Comparison of ENCODE assay signal across 29 mouse cellular contexts in the genomic region with DNA sequence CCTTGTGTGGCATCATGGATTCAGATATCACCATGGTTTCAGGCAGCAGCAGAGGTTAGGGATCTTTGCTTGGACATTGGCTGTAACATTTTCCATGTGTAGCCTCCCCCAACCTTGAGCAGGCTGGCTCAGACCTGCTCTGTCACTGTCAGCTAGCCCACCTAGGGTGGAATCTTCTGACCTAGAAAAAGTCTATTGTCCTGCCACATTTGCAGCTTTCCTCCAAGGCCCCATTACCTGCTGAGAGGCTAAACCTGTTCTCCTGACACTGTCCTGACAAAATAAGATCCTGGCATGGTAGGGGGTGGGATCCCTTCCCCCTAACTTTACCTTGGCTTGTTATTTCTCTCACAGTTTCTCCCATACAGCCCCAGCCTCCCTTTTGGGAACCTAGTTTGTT. TPM values are rescaled to one million over a fixed set of nuclear protein-coding genes. Genes with fewer than 3 reads are reported as not detected.
DNase-seq lines count a peak whose midpoint lies in the region; TF ChIP-seq lines count a peak whose summit lies in the region.
"Had no signal": no experiment of that assay in that cellular context is flagged by ENCODE, and none has a peak within 500 bp of the region (broad histone marks: within the 10 kb centered on the region; RNA-seq: fewer than 3 reads in every experiment).

No protein-coding gene starts in this region.

- TF ChIP-seq POLR2A in ES-Bruce4 (IDR thresholded peaks at IDR 0.05; ENCODE audit: insufficient read depth, low read length), result no peak

- H3K36me3 ChIP-seq in ES-Bruce4 (ENCODE audit: control insufficient read depth, insufficient read depth, low read length, poor library complexity, severe bottlenecking), result no peaks in the 10 kb centered on the region; the same call in 1 of the 2 replicates
- H3K36me3 ChIP-seq: G1E had no signal

- DNase-seq in ES-CJ7 (ENCODE audit: low read depth, low spot score), result peak; percentile 70
- peak; percentile 92 for DNase-seq in R1 (ENCODE audit: low read depth, low spot score)
- peak; percentile 46 for DNase-seq in ZHBTc4 (ENCODE audit: low read depth, low spot score)
- DNase-seq in adrenal gland, adult 8-10 months, result no peak
- no peak for DNase-seq in urinary bladder, adult 2 months (ENCODE audit: low spot score)
- DNase-seq in gastrocnemius, postnatal 14 days, result no peak
- no peak for DNase-seq in gastrocnemius, postnatal 4 days (ENCODE audit: low spot score in 2 of 2)
- DNase-seq: adrenal gland, adult 2 months; adrenal gland, postnatal 10 days; adrenal gland, postnatal 14 days; adrenal gland, postnatal 25 days; adrenal gland, postnatal 36 days; B cell, adult 2 months; cerebellum, adult 11 months; cerebellum, adult 11-12 months; cerebellum, adult 18-20 months; cerebellum, adult 2 months; cerebellum, adult 8-10 months; cerebellum, adult 9-10 months; cerebellum, adult 9-11 months had no signal

- intact Hi-C loops in gastrocnemius, postnatal 14 days (cut with DNase I; ENCODE audit: low total_unique reads), result no loop called here

- H3K27me3 ChIP-seq in ES-Bruce4 (ENCODE audit: control insufficient read depth, insufficient read depth, low read length, poor library complexity, severe bottlenecking), result no peaks in the 10 kb centered on the region
- H3K27me3 ChIP-seq: CH12.LX had no signal

- no peak overlapping the region for H3K9ac ChIP-seq in ES-Bruce4 (ENCODE audit: low read depth, poor library complexity, severe bottlenecking)

- H3K27ac ChIP-seq in ES-Bruce4 (ENCODE audit: insufficient read depth, low read length), result peak overlapping the region; percentile 38; the same call in 1 of the 2 replicates

- peaks cover 2% of the 10 kb centered on the region for H3K4me1 ChIP-seq in ES-Bruce4 (ENCODE audit: control insufficient read depth, insufficient read depth, low read length)

- 0 out of 2 replicates have a peak, but pooled peaks cover 1% of the 10 kb centered on the region for H3K9me3 ChIP-seq in ES-Bruce4 (replicated peaks; ENCODE audit: control insufficient read depth, insufficient read depth, low read length, poor library complexity, severe bottlenecking)
- H3K9me3 ChIP-seq: G1E had no signal

- no peak overlapping the region for H3K4me3 ChIP-seq in ES-Bruce4 (ENCODE audit: low read depth, low read length)

- no peak for TF ChIP-seq CTCF in ES-Bruce4 (IDR thresholded peaks at IDR 0.05; ENCODE audit: low read depth, low read length)

- peak; percentile 70; the same call in 1 of the 2 replicates for TF ChIP-seq EP300 in ES-Bruce4 (IDR thresholded peaks at IDR 0.05; ENCODE audit: insufficient read depth, low read depth, low read length)

RNA-seq across cellular contexts. Expression of gene Akr1c21, which starts 13.4 kb away (rescaled TPM):
- not detected in 2 replicates for polyA plus RNA-seq in ES-Bruce4 (2011; ENCODE audit: insufficient read depth, insufficient read length, low read depth, missing spikeins)
- total RNA-seq in adrenal gland, adult 8-10 months (2022), result not detected
- not detected in 2 replicates for polyA plus RNA-seq in urinary bladder, adult 2 months (2012; rRNA removed)
- total RNA-seq in gastrocnemius, postnatal 14 days (2021), result not detected
- not detected for total RNA-seq in gastrocnemius, postnatal 4 days (2021)
- total RNA-seq: adrenal gland, adult 2 months; adrenal gland, postnatal 10 days; adrenal gland, postnatal 14 days; adrenal gland, postnatal 25 days; adrenal gland, postnatal 36 days; CH12.LX; G1E had no signal
- polyA plus RNA-seq: activated CD4-positive, CD25-positive, alpha-beta regulatory T cell, adult 4 months; adrenal gland, adult 2 months; brain, embryonic 14.5 days; C2C12; CD4-positive, CD25-positive, alpha-beta regulatory T cell, adult 4 months; cerebellum, adult 2 months; G1E had no signal

RNA-seq across cellular contexts. Expression of gene Akr1c20, which starts 37.4 kb away (rescaled TPM):
- not detected in 2 replicates for polyA plus RNA-seq in ES-Bruce4 (2011; ENCODE audit: insufficient read depth, insufficient read length, low read depth, missing spikeins)
- total RNA-seq in adrenal gland, adult 8-10 months (2022), result under 1 TPM in 3 of 4 experiments, not detected in 1; 0.35 to 0.97 (median 0.73) TPM
- not detected in 2 replicates for polyA plus RNA-seq in urinary bladder, adult 2 months (2012; rRNA removed)
- total RNA-seq in gastrocnemius, postnatal 14 days (2021), result not detected
- total RNA-seq in gastrocnemius, postnatal 4 days (2021), result not detected
- total RNA-seq: adrenal gland, postnatal 25 days; CH12.LX; ES-E14; G1E; MEL had no signal
- polyA plus RNA-seq: activated CD4-positive, CD25-positive, alpha-beta regulatory T cell, adult 4 months; adrenal gland, adult 2 months; brain, embryonic 14.5 days; C2C12; CD4-positive, CD25-positive, alpha-beta regulatory T cell, adult 4 months; cerebellum, adult 2 months; G1E had no signal

RNA-seq across cellular contexts. Expression of gene Akr1e1, which starts 48.5 kb away (rescaled TPM):
- 25.4 and 26.7 TPM in 2 replicates for polyA plus RNA-seq in ES-Bruce4 (2011; ENCODE audit: insufficient read depth, insufficient read length, low read depth, missing spikeins)
- 10 to 100 TPM; 29.6 to 36.7 (median 32.2) TPM for total RNA-seq in adrenal gland, adult 8-10 months (2022)
- polyA plus RNA-seq in urinary bladder, adult 2 months (2012; rRNA removed), result 29.6 and 34.0 TPM in 2 replicates
- 10 to 100 TPM; 10.6 to 12.1 TPM for total RNA-seq in gastrocnemius, postnatal 14 days (2021)
- 10 to 100 TPM; 16.6 to 18.7 TPM for total RNA-seq in gastrocnemius, postnatal 4 days (2021)

Comparison
In these comparisons a context has a peak if more than half of its experiments do, and no peak if none do; other contexts are left out.
1. DNase-seq: peak in ES-CJ7 (single experiment), R1 (single experiment) and ZHBTc4 (single experiment); none in adrenal gland, adult 8-10 months (single experiment), urinary bladder, adult 2 months (single experiment), gastrocnemius, postnatal 14 days (single experiment) and gastrocnemius, postnatal 4 days (0 of 2).